Mouse (Mus musculus) small intestine, adult 2 months (tissue): ENCODE results near the gene Ces2h. TPM values are rescaled to one million over a fixed set of nuclear protein-coding genes. Genes with fewer than 3 reads are reported as not detected.

Source experiments
- H3K27ac ChIP-seq: fragments of 200-500 bp; 2 replicates; pipeline ENCODE4 v1.5.1; 2012; ENCODE audit warnings: low read depth, low read length, control low read depth, inconsistent platforms; ENCODE audit not compliant: insufficient read depth
- H3K27me3 ChIP-seq: fragments of 200-500 bp; 2 replicates; pipeline ENCODE4 v1.6.1; 2012; ENCODE audit warnings: mild to moderate bottlenecking, moderate library complexity, low read length, inconsistent platforms; ENCODE audit not compliant: control insufficient read depth, insufficient read depth
- H3K36me3 ChIP-seq: fragments of 200-500 bp; 2 replicates; pipeline ENCODE4 v1.6.1; 2012; ENCODE audit warnings: mild to moderate bottlenecking, low read length, control low read depth, inconsistent platforms; ENCODE audit not compliant: control insufficient read depth, insufficient read depth
- H3K4me1 ChIP-seq: fragments of 200-500 bp; 2 replicates; pipeline ENCODE4 v1.6.1; 2012; ENCODE audit warnings: low read length, inconsistent platforms, mixed read lengths; ENCODE audit not compliant: control insufficient read depth, insufficient read depth, insufficient read length
- H3K4me3 ChIP-seq: fragments of 200-500 bp; 2 replicates; pipeline ENCODE4 v1.5.1; 2012; ENCODE audit warnings: low read depth, mild to moderate bottlenecking, control low read depth, inconsistent platforms, low read length, moderate library complexity
- CTCF ChIP-seq: fragments of 200-500 bp; IDR thresholded peaks from 2 replicates; pipeline ENCODE4 v1.5.1; 2012; ENCODE audit warnings: low read depth, mild to moderate bottlenecking, control low read depth, inconsistent platforms, low read length, moderate library complexity, mixed read lengths; ENCODE audit not compliant: insufficient replicate concordance, insufficient read length; ENCODE audit errors: extremely low read depth
- POLR2A ChIP-seq: fragments of 200-500 bp; IDR thresholded peaks from 2 replicates; pipeline ENCODE4 v1.6.1; 2012; ENCODE audit warnings: low read depth, mild to moderate bottlenecking, control low read depth, inconsistent platforms, low read length, moderate library complexity
- WGBS: fragments of 180-500 bp; shearing (Covaris S2); methylation state at CpG from one replicate; pipeline ENCODE4 v1.1.7; 2018; 5-methylcytosine and 5-hydroxymethylcytosine counted together
- polyA plus RNA-seq: library from polyadenylated mRNA; depleted of rRNA; stranded (reverse); fragments of >200 nt; gene quantifications from 2 replicates; pipeline ENCODE4 v1.2.3, GENCODE M21; 2012; rRNA removed

Ces2h gene
- 0.24 and 0.43 TPM in 2 replicates for polyA plus RNA-seq

- H3K4me3 ChIP-seq, result peak within 1 kb of the TSS; percentile 38; the same call in 1 of the 2 replicates
- WGBS, result 31% methylated on average over 7 of the region's 7 CpGs
- no peak for TF ChIP-seq CTCF
- no peak for TF ChIP-seq POLR2A
- H3K36me3 ChIP-seq, result no peaks in the 10 kb centered on the region
- peaks cover 17% of the 10 kb centered on the region; the same call in 1 of the 2 replicates for H3K4me1 ChIP-seq
- H3K27me3 ChIP-seq, result no peaks in the 10 kb centered on the region
- H3K27ac ChIP-seq, result peak within 1 kb of the TSS; percentile 86
Measured at GRCm38 (mm10) chr8:105000586-105000985, at the start of gene Ces2h. Gene Ces2h, plus strand, starts transcription at chr8:105000853.

GRCm38 (mm10) chr8:104961537-104961961 lies 39.1 kb upstream of the Ces2h start, which contains the start of gene Ces2g:
Gene Ces2g, plus strand, starts transcription at chr8:104961718.
- peak within 1 kb of the TSS; percentile 3; the same call in 1 of the 2 replicates for H3K4me3 ChIP-seq
- no peaks in the 10 kb centered on the region for H3K36me3 ChIP-seq
- TF ChIP-seq POLR2A, result no peak
- TF ChIP-seq CTCF, result no peak
- peak within 1 kb of the TSS; percentile 59 for H3K27ac ChIP-seq
- H3K27me3 ChIP-seq, result no peaks in the 10 kb centered on the region
- 15% methylated on average over 5 of the region's 5 CpGs for WGBS
- peaks cover 18% of the 10 kb centered on the region for H3K4me1 ChIP-seq

GRCm38 (mm10) chr8:104962229-104962901 lies 38.3 kb upstream of the Ces2h start:
- TF ChIP-seq POLR2A (no peak), CTCF (no peak)
- no peaks in the 10 kb centered on the region for H3K36me3 ChIP-seq
- H3K4me3 ChIP-seq, result no peak overlapping the region
- peaks cover 18% of the 10 kb centered on the region for H3K4me1 ChIP-seq
- H3K27ac ChIP-seq, result peak overlapping the region; percentile 30; the same call in 1 of the 2 replicates
- no peaks in the 10 kb centered on the region for H3K27me3 ChIP-seq
- WGBS, result 48% methylated on average over 8 of the region's 8 CpGs

- H3K36me3 ChIP-seq, result no peaks in the 10 kb centered on the region
- 44% methylated on average over 4 of the region's 4 CpGs for WGBS
- H3K27ac ChIP-seq, result 0 out of 2 replicates have a peak overlapping the region, but pooled peaks have one; percentile 15
- no peaks in the 10 kb centered on the region for H3K27me3 ChIP-seq
- H3K4me1 ChIP-seq, result peaks cover 18% of the 10 kb centered on the region
- H3K4me3 ChIP-seq, result no peak overlapping the region
- TF ChIP-seq POLR2A (no peak), CTCF (no peak)
Measured at GRCm38 (mm10) chr8:104963375-104963894, 37.2 kb upstream of the Ces2h start.

GRCm38 (mm10) chr8:104984126-104984525 lies 16.5 kb upstream of the Ces2h start:
- no peak overlapping the region; the same call in 1 of the 2 replicates for H3K27ac ChIP-seq
- TF ChIP-seq CTCF, result no peak
- TF ChIP-seq POLR2A, result no peak
- 96% methylated on average over 5 of the region's 5 CpGs for WGBS
- no peaks in the 10 kb centered on the region for H3K27me3 ChIP-seq
- peaks cover 8% of the 10 kb centered on the region; the same call in 1 of the 2 replicates for H3K4me1 ChIP-seq
- H3K36me3 ChIP-seq, result no peaks in the 10 kb centered on the region
- H3K4me3 ChIP-seq, result no peak overlapping the region

GRCm38 (mm10) chr8:104984942-104985341 lies 15.7 kb upstream of the Ces2h start:
- Histone ChIP-seq H3K36me3 (no peaks in the 10 kb centered on the region), H3K27ac (peak overlapping the region; percentile 55), H3K4me3 (no peak overlapping the region), H3K27me3 (no peaks in the 10 kb centered on the region), H3K4me1 (peaks cover 8% of the 10 kb centered on the region; the same call in 1 of the 2 replicates)
- TF ChIP-seq POLR2A, result no peak
- no peak for TF ChIP-seq CTCF
- 55% methylated on average over 2 of the region's 2 CpGs for WGBS

GRCm38 (mm10) chr8:104998191-104998590 lies 2.5 kb upstream of the Ces2h start:
- no peak overlapping the region for H3K4me3 ChIP-seq
- H3K27ac ChIP-seq, result no peak overlapping the region
- H3K4me1 ChIP-seq, result peaks cover 24% of the 10 kb centered on the region; the same call in 1 of the 2 replicates
- TF ChIP-seq POLR2A (no peak), CTCF (no peak)
- no peaks in the 10 kb centered on the region for H3K27me3 ChIP-seq
- H3K36me3 ChIP-seq, result no peaks in the 10 kb centered on the region
- 51% methylated on average over 6 of the region's 6 CpGs for WGBS
